Mouse (Mus musculus): ENCODE data around the gene Syne1.

The Syne1 gene

DNA sequence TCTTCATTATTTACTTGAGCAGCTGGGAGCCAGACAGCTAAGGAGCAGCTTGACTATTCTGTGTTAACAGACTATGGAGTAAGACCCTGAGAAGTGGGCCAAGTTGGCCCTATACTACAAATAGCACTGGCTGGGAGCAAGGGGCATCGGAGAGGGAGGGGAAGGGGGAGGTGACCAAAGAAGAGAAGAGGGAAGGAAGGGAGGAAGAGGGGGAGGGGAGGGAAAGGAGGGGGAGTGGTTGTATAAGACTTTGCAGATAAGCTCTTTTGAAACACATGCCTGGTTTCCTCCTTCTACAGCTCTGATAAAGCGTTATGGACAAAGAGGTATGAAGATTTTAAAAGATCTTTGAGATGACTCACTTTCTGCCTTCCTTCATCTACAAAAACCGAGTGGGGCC, 36.0 kb downstream of the Syne1 start:
- DNase-seq: peak; percentile 28

GRCm38 (mm10) chr10:5514134-5514533, 37.1 kb downstream of the Syne1 start:
- no peak for DNase-seq

- peak; percentile 39 for DNase-seq
Observed at GRCm38 (mm10) chr10:5512285-5512684, 39.0 kb downstream of the Syne1 start.

GRCm38 (mm10) chr10:5511403-5511802, 39.9 kb downstream of the Syne1 start:
- no peak for DNase-seq

- no peak for DNase-seq
Observed at GRCm38 (mm10) chr10:5507478-5507877, 43.8 kb downstream of the Syne1 start.

- DNase-seq: no peak
Observed at GRCm38 (mm10) chr10:5504761-5505160, 46.5 kb downstream of the Syne1 start.

GRCm38 (mm10) chr10:5503909-5504308, 47.4 kb downstream of the Syne1 start:
- no peak for DNase-seq

GRCm38 (mm10) chr10:5499684-5500369, 51.5 kb downstream of the Syne1 start:
- peak; percentile 13 for DNase-seq

DNA sequence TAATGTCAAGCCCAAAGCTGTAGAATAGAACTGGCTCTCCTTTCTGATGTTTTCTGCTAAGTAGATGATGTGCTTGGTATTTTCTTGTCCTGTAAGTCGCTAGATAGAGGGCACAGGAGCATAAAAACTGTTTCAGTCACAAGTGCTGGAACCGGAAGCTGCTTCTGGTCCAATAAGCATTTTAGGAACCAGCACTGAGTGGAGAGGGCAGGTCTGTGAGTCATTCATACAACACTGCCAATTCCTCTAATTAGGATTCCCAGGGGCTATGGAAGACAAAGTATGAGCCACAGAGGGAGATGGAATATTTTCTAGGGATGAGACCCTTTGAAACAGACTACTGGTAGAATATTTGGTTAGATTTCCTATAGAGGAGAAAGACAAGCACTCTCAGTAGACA, 53.4 kb downstream of the Syne1 start:
- DNase-seq: no peak

DNA sequence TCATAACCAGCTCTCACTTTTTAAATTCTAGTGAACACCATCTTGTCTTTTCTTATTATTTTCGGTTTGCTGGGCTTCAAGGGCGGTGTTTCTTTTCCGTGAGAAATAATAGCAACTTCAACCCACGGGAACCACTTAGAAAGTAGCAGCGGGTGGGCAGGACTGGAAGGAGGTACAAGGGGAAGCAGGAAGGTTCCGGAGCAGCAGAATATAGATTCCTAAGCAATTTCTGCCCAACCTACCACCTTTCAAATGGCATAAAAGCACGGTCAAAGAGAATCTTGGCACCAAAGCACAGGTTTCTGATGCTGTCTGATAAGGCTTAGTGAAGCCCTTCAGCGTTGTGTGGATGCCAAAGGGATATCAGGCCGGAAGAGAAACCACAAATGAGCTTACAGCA, 60.2 kb downstream of the Syne1 start:
- DNase-seq: no peak

GRCm38 (mm10) chr10:5490029-5490428, 61.3 kb downstream of the Syne1 start:
- DNase-seq: peak; percentile 23

- DNase-seq: no peak
Observed at GRCm38 (mm10) chr10:5488097-5488496, 63.2 kb downstream of the Syne1 start.

DNA sequence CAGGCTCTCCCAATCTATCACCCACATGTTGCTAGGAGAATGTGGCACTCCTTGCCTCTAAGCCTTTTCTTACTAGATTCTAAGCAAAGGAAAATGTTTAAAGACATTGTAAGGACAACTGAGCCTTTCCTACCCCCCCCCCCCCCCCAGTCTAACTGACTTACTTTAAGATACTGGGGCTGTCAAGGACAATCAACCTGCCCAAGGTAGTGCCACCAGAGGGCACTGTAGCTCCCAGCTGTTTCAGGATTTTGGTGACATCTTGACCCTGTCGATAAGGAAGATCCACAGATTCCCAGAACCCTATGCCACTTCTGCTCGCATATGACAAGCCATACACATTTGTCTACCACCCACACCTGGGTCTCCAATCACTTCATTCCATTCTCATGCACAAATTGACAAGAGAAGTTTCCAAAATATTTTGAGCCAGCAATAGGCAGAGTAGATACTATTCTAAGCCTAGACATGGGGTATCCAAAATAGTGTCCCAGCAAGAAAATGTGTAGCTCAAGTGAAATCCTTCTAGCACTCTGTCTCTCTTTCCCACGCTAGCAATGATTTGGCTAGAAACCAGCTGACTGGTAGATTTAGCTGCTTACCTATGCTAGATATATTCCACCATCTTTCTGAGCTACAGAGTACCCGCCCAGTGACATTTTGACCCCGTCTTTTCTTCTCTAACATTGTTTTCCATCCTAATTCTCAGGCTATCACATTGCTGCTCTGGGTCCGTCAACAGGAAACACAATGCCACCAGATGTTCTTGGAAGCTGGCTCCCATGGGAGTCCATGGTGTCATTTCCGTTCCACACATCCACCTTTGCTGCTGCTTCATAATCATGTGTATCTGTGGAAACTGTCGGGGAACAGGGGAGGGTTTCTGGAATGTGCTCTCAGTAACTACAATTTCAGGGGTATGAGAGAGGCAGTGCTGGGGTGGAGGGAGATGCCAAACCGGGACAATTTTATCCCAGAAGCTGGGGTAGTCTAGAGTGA, 70.4 kb downstream of the Syne1 start:
- DNase-seq: peak; percentile 7

GRCm38 (mm10) chr10:5480097-5480496, 71.2 kb downstream of the Syne1 start:
- peak; percentile 58 for DNase-seq

DNA sequence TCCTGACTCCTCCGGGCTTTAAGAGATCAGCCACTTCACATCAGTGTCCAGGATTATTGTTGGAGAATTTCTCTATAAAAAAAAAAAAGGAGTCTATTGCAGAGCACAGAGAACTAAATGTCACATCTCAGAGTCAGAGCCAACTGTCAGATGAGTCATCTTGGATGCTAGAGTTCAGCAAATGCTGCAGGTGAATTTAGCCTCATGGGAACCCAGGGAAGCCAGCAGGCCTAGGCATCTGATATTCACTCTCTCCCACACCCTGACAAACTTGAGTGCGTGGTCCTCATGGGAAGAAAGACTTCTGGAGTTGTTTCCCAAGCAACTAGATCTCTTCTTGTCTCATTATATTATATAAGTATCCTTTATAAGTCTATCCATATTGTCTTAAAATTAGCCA, 82.6 kb downstream of the Syne1 start:
- DNase-seq: no peak

DNA sequence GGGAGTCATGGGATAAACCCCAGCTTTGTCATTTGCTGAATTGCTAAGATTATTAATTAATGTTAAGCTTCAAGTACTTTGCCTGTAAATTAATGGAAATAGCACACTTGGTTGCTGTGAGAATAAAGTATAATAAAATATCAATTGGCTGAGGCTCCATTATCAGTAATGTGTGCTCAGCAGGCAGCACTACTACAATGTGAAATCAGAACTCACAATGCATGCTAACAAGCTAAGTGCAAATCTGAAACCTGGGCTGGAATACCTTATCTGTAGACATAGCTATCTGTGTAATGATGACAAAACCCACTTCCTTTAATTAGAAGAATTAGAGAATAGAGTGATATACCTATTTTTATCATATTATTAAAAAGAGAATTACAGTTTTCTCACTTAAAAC, 97.5 kb downstream of the Syne1 start:
- no peak for DNase-seq

GRCm38 (mm10) chr10:5449944-5450343, 101.3 kb downstream of the Syne1 start:
- DNase-seq: no peak

DNA sequence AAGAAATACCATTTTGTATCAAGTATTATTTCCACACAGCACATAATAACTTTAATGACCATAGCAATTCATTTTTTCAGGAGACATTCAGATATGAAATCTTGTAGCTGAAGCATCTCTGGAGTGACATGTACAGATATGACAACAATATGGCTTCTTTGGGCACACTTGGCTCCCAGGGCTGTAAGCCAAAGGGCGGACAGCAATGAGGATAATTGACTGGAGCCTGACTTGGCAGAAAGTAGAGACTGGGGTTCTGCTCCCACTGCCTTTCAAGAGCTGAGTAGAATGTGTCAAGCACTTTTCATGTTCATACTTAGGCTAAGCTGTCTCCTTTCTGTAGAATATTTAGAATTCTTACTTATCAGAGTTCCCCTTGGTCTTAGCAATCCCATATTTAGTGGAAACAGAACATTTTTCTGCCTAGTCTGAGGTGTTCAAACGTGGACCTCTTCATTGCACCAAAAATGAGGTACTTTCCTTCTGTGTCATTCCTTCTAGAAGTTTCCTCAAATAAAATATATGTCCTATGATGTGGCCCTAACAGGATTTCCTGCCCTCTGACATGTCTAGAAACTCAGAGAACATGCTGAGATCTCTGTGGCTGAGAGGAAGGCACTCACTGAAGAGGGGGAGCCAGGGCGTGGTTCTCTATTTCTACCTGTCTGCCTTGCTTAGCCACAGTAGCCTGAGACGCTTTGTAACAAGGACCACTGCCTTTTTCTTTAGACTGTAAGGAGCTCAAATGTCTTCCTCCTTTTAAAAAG, 103.1 kb downstream of the Syne1 start:
- no peak for DNase-seq

- no peak for DNase-seq
Observed at GRCm38 (mm10) chr10:5445313-5445712, 106.0 kb downstream of the Syne1 start.

- DNase-seq: no peak
Observed at GRCm38 (mm10) chr10:5443020-5443419, 108.3 kb downstream of the Syne1 start.

DNA sequence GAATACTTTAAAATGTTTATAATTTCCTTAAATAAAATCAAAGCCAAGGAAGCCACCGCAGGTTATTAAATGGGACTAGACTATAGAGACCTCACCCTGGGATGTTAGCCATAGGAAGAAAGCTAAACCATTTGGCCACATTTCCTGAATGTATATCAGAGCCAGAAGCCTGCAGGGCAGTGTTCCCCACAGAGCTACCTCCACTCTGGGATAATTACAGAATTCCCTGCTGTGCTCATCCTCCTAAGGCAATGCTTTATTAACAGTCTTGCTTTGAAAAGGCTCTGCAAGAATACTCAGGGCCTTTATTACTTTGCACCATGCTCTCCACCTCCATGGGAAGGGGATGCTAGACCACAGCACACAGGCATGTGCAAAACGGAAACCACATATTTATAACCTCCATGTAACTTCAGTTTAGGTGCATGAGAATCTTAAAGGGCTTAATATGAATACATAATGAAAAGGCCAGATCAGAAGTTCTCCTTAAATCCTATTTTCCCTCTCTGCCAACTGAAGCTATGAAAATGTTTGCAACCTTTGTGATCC, 111.4 kb downstream of the Syne1 start:
- no peak for DNase-seq

DNA sequence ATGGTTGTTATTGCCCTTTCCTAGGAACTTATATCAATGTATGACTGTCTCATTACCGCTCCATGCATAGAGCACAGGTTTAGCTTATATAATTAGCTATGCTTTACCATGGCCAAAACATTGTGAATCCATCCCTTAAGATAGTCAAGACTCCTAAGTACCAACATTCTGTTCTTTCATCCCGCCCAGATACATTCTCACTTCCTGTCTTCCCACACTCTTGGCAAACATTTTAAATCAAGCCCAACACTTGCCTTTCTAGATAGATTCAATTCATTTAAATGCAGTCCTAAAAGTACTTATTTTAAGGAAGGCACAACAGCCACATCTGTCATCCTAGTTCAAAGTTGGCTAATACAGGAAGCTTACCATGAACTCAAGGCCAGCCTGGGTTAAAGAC, 113.5 kb downstream of the Syne1 start:
- DNase-seq: no peak

GRCm38 (mm10) chr10:5423984-5424383, 127.3 kb downstream of the Syne1 start:
- peak; percentile 9 for DNase-seq
